Mouse (Mus musculus) liver, postnatal 0 days (tissue): ENCODE data around the gene Cacng8.

ENCODE experiments used
- CTCF ChIP-seq: sonication (generic); IDR thresholded peaks from 2 replicates; pipeline ENCODE4 v1.5.1; 2016; ENCODE audit warnings: antibody characterized with exemption, low read depth
- EP300 ChIP-seq: IDR thresholded peaks from 2 replicates; pipeline ENCODE4 v1.6.1; 2016; ENCODE audit warnings: antibody characterized with exemption, low read depth, mild to moderate bottlenecking

DNA sequence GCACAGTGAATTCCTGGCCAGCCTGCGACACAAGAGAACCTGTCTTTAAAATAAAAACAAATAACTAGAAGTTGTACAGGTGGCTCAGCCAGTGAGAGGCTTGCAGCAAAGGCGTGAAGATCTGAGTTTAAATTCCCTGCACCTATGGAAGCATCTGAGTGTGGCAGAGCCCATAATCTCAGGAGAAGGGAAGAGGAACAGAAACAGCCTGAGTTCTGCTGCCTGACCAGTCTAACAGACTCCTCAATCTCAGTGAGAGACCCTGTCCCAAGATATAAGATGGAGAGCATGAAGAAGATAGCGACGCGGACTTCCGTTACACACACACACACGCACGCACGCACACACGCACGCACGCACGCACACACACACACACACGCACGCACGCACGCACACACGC, 2.7 kb upstream of the Cacng8 start:
- TF ChIP-seq CTCF, result no peak
- no peak for TF ChIP-seq EP300
